Mouse (Mus musculus) midbrain, embryonic 13.5 days (tissue): ENCODE measurements around the gene Pom121l2. TPM values are rescaled to one million over a fixed set of nuclear protein-coding genes. Genes with fewer than 3 reads are reported as not detected.

Experiments
- ATAC-seq: fragments of 200-750 bp; cut with Nextera tagmentation; 2 replicates; pipeline ENCODE4 v1.8.0; 2017; ENCODE audit warnings: mild to moderate bottlenecking, moderate TSS enrichment, moderate library complexity
- H3K27ac ChIP-seq: fragments of 300-500 bp; sonication (generic); 2 replicates; pipeline ENCODE4 v1.5.1; 2015; ENCODE audit warnings: inconsistent platforms, mild to moderate bottlenecking, moderate library complexity
- H3K27me3 ChIP-seq: fragments of 300-500 bp; sonication (generic); 2 replicates; pipeline ENCODE4 v1.6.1; 2015; ENCODE audit warnings: mild to moderate bottlenecking, inconsistent platforms
- H3K36me3 ChIP-seq: fragments of 300-500 bp; sonication (generic); 2 replicates; pipeline ENCODE4 v1.6.1; 2015; ENCODE audit warnings: mild to moderate bottlenecking, inconsistent platforms
- H3K4me1 ChIP-seq: fragments of 300-500 bp; sonication (generic); replicated peaks from 2 replicates; pipeline ENCODE4 v1.6.1; 2015; ENCODE audit warnings: inconsistent platforms
- H3K4me2 ChIP-seq: fragments of 300-500 bp; sonication (generic); replicated peaks from 2 replicates; pipeline ENCODE4 v1.6.1; 2015; ENCODE audit warnings: moderate library complexity, mild to moderate bottlenecking, inconsistent platforms
- H3K4me3 ChIP-seq: fragments of 300-500 bp; sonication (generic); replicated peaks from 2 replicates; pipeline ENCODE4 v1.5.1; 2015; ENCODE audit warnings: mild to moderate bottlenecking, inconsistent platforms
- H3K9ac ChIP-seq: fragments of 300-500 bp; sonication (generic); replicated peaks from 2 replicates; pipeline ENCODE4 v1.6.1; 2015; ENCODE audit warnings: mild to moderate bottlenecking, inconsistent platforms
- H3K9me3 ChIP-seq: fragments of 300-500 bp; sonication (generic); 2 replicates; pipeline ENCODE4 v1.6.1; 2016; ENCODE audit warnings: mild to moderate bottlenecking, inconsistent platforms
- WGBS: fragments of 180-500 bp; shearing (Covaris S2); methylation state at CpG from one replicate; pipeline ENCODE4 v1.1.7; 2015; 5-methylcytosine and 5-hydroxymethylcytosine counted together
- polyA plus RNA-seq: library from polyadenylated mRNA; unstranded; fragments of >200 nt; fragmentation: Nextera tagmentation; extraction: Ambion mirVana; gene quantifications from 2 replicates; pipeline ENCODE4 v1.2.1, GENCODE M21; 2015

Pom121l2 gene
- polyA plus RNA-seq, 1 experiment from 2014 or later, result not detected

GRCm38 (mm10) chr13:22007121-22007510, 26.1 kb downstream of the Pom121l2 start:
- Histone ChIP-seq H3K9me3 (no peaks in the 10 kb centered on the region), H3K4me1 (peaks cover 19% of the 10 kb centered on the region), H3K4me3 (peak overlapping the region; percentile 46), H3K4me2 (peak overlapping the region; percentile 84), H3K9ac (no peak overlapping the region), H3K27me3 (peaks cover 97% of the 10 kb centered on the region), H3K27ac (no peak overlapping the region), H3K36me3 (no peaks in the 10 kb centered on the region)
- WGBS, result 2% methylated on average over 18 of the region's 18 CpGs
- no peak for ATAC-seq

GRCm38 (mm10) chr13:22007872-22008271, 26.9 kb downstream of the Pom121l2 start:
- Histone ChIP-seq H3K4me1 (peaks cover 19% of the 10 kb centered on the region), H3K9me3 (no peaks in the 10 kb centered on the region), H3K27ac (no peak overlapping the region), H3K4me2 (no peak overlapping the region), H3K27me3 (peaks cover 97% of the 10 kb centered on the region), H3K9ac (no peak overlapping the region), H3K36me3 (no peaks in the 10 kb centered on the region), H3K4me3 (no peak overlapping the region)
- WGBS, result 50% methylated on average over 7 of the region's 7 CpGs
- ATAC-seq, result no peak

- no peak overlapping the region for H3K4me2 ChIP-seq
- peaks cover 19% of the 10 kb centered on the region for H3K4me1 ChIP-seq
- H3K4me3 ChIP-seq, result no peak overlapping the region
- no peak overlapping the region for H3K9ac ChIP-seq
- no peaks in the 10 kb centered on the region for H3K36me3 ChIP-seq
- no peaks in the 10 kb centered on the region for H3K9me3 ChIP-seq
- no peak overlapping the region for H3K27ac ChIP-seq
- no peak for ATAC-seq
- H3K27me3 ChIP-seq, result peaks cover 95% of the 10 kb centered on the region
- WGBS, result 74% methylated on average over 3 of the region's 3 CpGs
Measured at GRCm38 (mm10) chr13:22008707-22009106, 27.7 kb downstream of the Pom121l2 start.

- H3K4me2 ChIP-seq, result no peak within 1 kb of the TSS
- H3K4me3 ChIP-seq, result no peak within 1 kb of the TSS
- peaks cover 95% of the 10 kb centered on the region for H3K27me3 ChIP-seq
- no peaks in the 10 kb centered on the region for H3K36me3 ChIP-seq
- H3K9me3 ChIP-seq, result no peaks in the 10 kb centered on the region
- H3K9ac ChIP-seq, result no peak within 1 kb of the TSS
- peaks cover 19% of the 10 kb centered on the region for H3K4me1 ChIP-seq
- no peak for ATAC-seq
- whole genome bisulfite sequencing, result 45% methylated on average over 7 of the region's 7 CpGs
- no peak within 1 kb of the TSS for H3K27ac ChIP-seq
Measured at GRCm38 (mm10) chr13:22009642-22010041, 28.6 kb downstream of the Pom121l2 start, which contains the start of gene Prss16. TSS of gene Prss16 (minus strand) at chr13:22009742.

- Histone ChIP-seq H3K4me2 (no peak overlapping the region), H3K27ac (no peak overlapping the region), H3K9me3 (no peaks in the 10 kb centered on the region), H3K4me3 (no peak overlapping the region), H3K27me3 (peaks cover 91% of the 10 kb centered on the region), H3K36me3 (no peaks in the 10 kb centered on the region), H3K4me1 (no peaks in the 10 kb centered on the region), H3K9ac (no peak overlapping the region)
- ATAC-seq, result no peak
- WGBS, result 17% methylated on average over 13 of the region's 13 CpGs
Measured at GRCm38 (mm10) chr13:22013716-22014115, 32.7 kb downstream of the Pom121l2 start.

GRCm38 (mm10) chr13:22014411-22014845, 33.4 kb downstream of the Pom121l2 start:
- peak overlapping the region; percentile 3; the same call in 1 of the 2 replicates for H3K4me3 ChIP-seq
- no peak for ATAC-seq
- WGBS, result 12% methylated on average over 17 of the region's 17 CpGs
- H3K27ac ChIP-seq, result no peak overlapping the region
- H3K9me3 ChIP-seq, result no peaks in the 10 kb centered on the region
- no peaks in the 10 kb centered on the region for H3K36me3 ChIP-seq
- H3K9ac ChIP-seq, result no peak overlapping the region
- H3K4me2 ChIP-seq, result no peak overlapping the region
- H3K4me1 ChIP-seq, result no peaks in the 10 kb centered on the region
- peaks cover 91% of the 10 kb centered on the region for H3K27me3 ChIP-seq

- Histone ChIP-seq H3K9me3 (no peaks in the 10 kb centered on the region), H3K4me2 (no peak overlapping the region), H3K9ac (no peak overlapping the region), H3K4me3 (no peak overlapping the region), H3K27me3 (peaks cover 91% of the 10 kb centered on the region), H3K27ac (no peak overlapping the region), H3K4me1 (peaks cover 12% of the 10 kb centered on the region), H3K36me3 (no peaks in the 10 kb centered on the region)
- 18% methylated on average over 27 of the region's 27 CpGs for WGBS
- no peak for ATAC-seq
Measured at GRCm38 (mm10) chr13:22015479-22016450, 34.8 kb downstream of the Pom121l2 start.

- Histone ChIP-seq H3K4me1 (peaks cover 22% of the 10 kb centered on the region), H3K27me3 (peaks cover 58% of the 10 kb centered on the region), H3K36me3 (no peaks in the 10 kb centered on the region), H3K9me3 (no peaks in the 10 kb centered on the region), H3K4me3 (peak overlapping the region; percentile 43), H3K4me2 (peak overlapping the region; percentile 58), H3K27ac (no peak overlapping the region), H3K9ac (0 out of 2 replicates have a peak overlapping the region, but pooled peaks have one; percentile 29)
- ATAC-seq, result no peak
- WGBS, result under 1% methylated on average over 44 of the region's 44 CpGs
Measured at GRCm38 (mm10) chr13:22019934-22020835, 39.2 kb downstream of the Pom121l2 start.

GRCm38 (mm10) chr13:22020901-22021339, 39.9 kb downstream of the Pom121l2 start:
- peak overlapping the region; percentile 58 for H3K4me2 ChIP-seq
- no peaks in the 10 kb centered on the region for H3K9me3 ChIP-seq
- no peaks in the 10 kb centered on the region for H3K36me3 ChIP-seq
- WGBS, result 0% methylated on average over 8 of the region's 8 CpGs
- no peak for ATAC-seq
- H3K27me3 ChIP-seq, result peaks cover 52% of the 10 kb centered on the region
- H3K27ac ChIP-seq, result no peak overlapping the region
- no peak overlapping the region for H3K9ac ChIP-seq
- H3K4me3 ChIP-seq, result peak overlapping the region; percentile 43
- peaks cover 26% of the 10 kb centered on the region for H3K4me1 ChIP-seq

GRCm38 (mm10) chr13:22021581-22021980, 40.6 kb downstream of the Pom121l2 start:
- no peak overlapping the region for H3K27ac ChIP-seq
- H3K4me1 ChIP-seq, result peaks cover 29% of the 10 kb centered on the region
- peak overlapping the region; percentile 58 for H3K4me2 ChIP-seq
- WGBS, result under 1% methylated on average over 11 of the region's 11 CpGs
- peaks cover 46% of the 10 kb centered on the region for H3K27me3 ChIP-seq
- no peaks in the 10 kb centered on the region for H3K9me3 ChIP-seq
- no peak for ATAC-seq
- no peak overlapping the region for H3K9ac ChIP-seq
- no peaks in the 10 kb centered on the region for H3K36me3 ChIP-seq
- peak overlapping the region; percentile 43 for H3K4me3 ChIP-seq

GRCm38 (mm10) chr13:22022241-22022640, 41.2 kb downstream of the Pom121l2 start:
- peaks cover 31% of the 10 kb centered on the region for H3K4me1 ChIP-seq
- peak; percentile 61; the same call in 1 of the 2 replicates for ATAC-seq
- no peak overlapping the region for H3K9ac ChIP-seq
- H3K36me3 ChIP-seq, result no peaks in the 10 kb centered on the region
- peak overlapping the region; percentile 58 for H3K4me2 ChIP-seq
- H3K27me3 ChIP-seq, result peaks cover 42% of the 10 kb centered on the region
- H3K4me3 ChIP-seq, result peak overlapping the region; percentile 43
- H3K27ac ChIP-seq, result no peak overlapping the region
- no peaks in the 10 kb centered on the region for H3K9me3 ChIP-seq
- 1% methylated on average over 9 of the region's 9 CpGs for WGBS
